In genomic region chr9:62536655-62537631, GRCm38 (mm10) we compare ENCODE assay signal across 8 mouse cellular contexts. TPM values are rescaled to one million over a fixed set of nuclear protein-coding genes. Genes with fewer than 3 reads are reported as not detected.
DNase-seq lines count a peak whose midpoint lies in the region; ATAC-seq and TF ChIP-seq lines count a peak whose summit lies in the region.

Gene Coro2b (minus strand): TSS chr9:62537044.

- no peak for TF ChIP-seq CTCF in small intestine, adult 2 months (IDR thresholded peaks at IDR 0.05; ENCODE audit: extremely low read depth, insufficient read length, insufficient replicate concordance, low read depth, low read length)

- ATAC-seq in activated CD4-positive, CD25-positive, alpha-beta regulatory T cell, adult 4 months = peak; percentile 14
- peak; percentile 55 for ATAC-seq in hindbrain, embryonic 14.5 days (ENCODE audit: low FRiP score)

- no peaks in the 10 kb centered on the region for H3K9me3 ChIP-seq in hindbrain, embryonic 14.5 days (ENCODE audit: control insufficient read depth, low read length)

- TF ChIP-seq POLR2A in small intestine, adult 2 months (IDR thresholded peaks at IDR 0.05; ENCODE audit: low read depth, low read length) = no peak

- WGBS in hindbrain, embryonic 14.5 days = 2% methylated on average over 58 of the region's 74 CpGs
- 2% methylated on average over 70 of the region's 74 CpGs for WGBS in small intestine, adult 2 months

- H3K27ac ChIP-seq in hindbrain, embryonic 14.5 days = peak within 1 kb of the TSS; percentile 97
- H3K27ac ChIP-seq in small intestine, adult 2 months (ENCODE audit: insufficient read depth, low read depth, low read length) = no peak within 1 kb of the TSS

- no peaks in the 10 kb centered on the region for H3K27me3 ChIP-seq in hindbrain, embryonic 14.5 days (ENCODE audit: control insufficient read depth, insufficient read depth, low read length)
- peaks cover 10% of the 10 kb centered on the region; the same call in 1 of the 2 replicates for H3K27me3 ChIP-seq in small intestine, adult 2 months (ENCODE audit: control insufficient read depth, insufficient read depth, low read length)

- peak within 1 kb of the TSS; percentile 98 for H3K9ac ChIP-seq in hindbrain, embryonic 14.5 days

- peak within 1 kb of the TSS; percentile 85 for H3K4me2 ChIP-seq in hindbrain, embryonic 14.5 days (replicated peaks)

- no peaks in the 10 kb centered on the region for H3K36me3 ChIP-seq in hindbrain, embryonic 14.5 days (replicated peaks; ENCODE audit: control insufficient read depth, insufficient read depth)
- no peaks in the 10 kb centered on the region for H3K36me3 ChIP-seq in small intestine, adult 2 months (ENCODE audit: control insufficient read depth, insufficient read depth, low read length)

- H3K4me3 ChIP-seq in hindbrain, embryonic 14.5 days (replicated peaks; ENCODE audit: low read length) = peak within 1 kb of the TSS; percentile 82
- peak within 1 kb of the TSS; percentile 56 for H3K4me3 ChIP-seq in small intestine, adult 2 months (ENCODE audit: low read depth, low read length)

- H3K4me1 ChIP-seq in hindbrain, embryonic 14.5 days (replicated peaks; ENCODE audit: control insufficient read depth, insufficient read depth, low read length) = peaks cover 57% of the 10 kb centered on the region
- peaks cover 2% of the 10 kb centered on the region; the same call in 1 of the 2 replicates for H3K4me1 ChIP-seq in small intestine, adult 2 months (ENCODE audit: control insufficient read depth, insufficient read depth, insufficient read length, low read length)

- peak; percentile 74 to 81 for DNase-seq in cerebellum, postnatal 14 days
- DNase-seq in gastrocnemius, adult 8-10 months (ENCODE audit: low spot score in 2 of 2) = peak; percentile 38 to 53
- DNase-seq in hindbrain, embryonic 14.5 days (ENCODE audit: low spot score) = peak; percentile 71
- peak; percentile 74 to 78 for DNase-seq in layer of hippocampus, postnatal 36 days
- peak; percentile 82 for DNase-seq in lung, postnatal 25 days (ENCODE audit: low spot score)
- DNase-seq in adipocyte (ENCODE audit: low spot score) = no peak

RNA-seq across cellular contexts. Expression of gene Coro2b, which starts in this region (rescaled TPM):
- polyA plus RNA-seq in activated CD4-positive, CD25-positive, alpha-beta regulatory T cell, adult 4 months (2017; shearing (Covaris generic)) = 1 to 10 TPM in 1 of 2 experiments, under 1 TPM in 1; 0.45 to 2.5 TPM
- total RNA-seq in gastrocnemius, adult 8-10 months (2022) = 1 to 10 TPM; 2.8 to 5.2 (median 3.9) TPM
- polyA plus RNA-seq in hindbrain, embryonic 14.5 days (2014; fragmentation: Nextera tagmentation; extraction: Ambion mirVana) = 35.8 and 38.5 TPM in 2 replicates
- 100 to 1,000 TPM; 238 TPM for total RNA-seq in layer of hippocampus, postnatal 36 days (2021)
- 1.8 and 2.7 TPM in 2 replicates for polyA plus RNA-seq in small intestine, adult 2 months (2012; rRNA removed)

Comparison
In these comparisons a context has a peak if more than half of its experiments do, and no peak if none do; other contexts are left out.
1. RNA of gene Coro2b (total RNA-seq): 238 TPM in layer of hippocampus, postnatal 36 days; 2.8 to 5.2 TPM in gastrocnemius, adult 8-10 months; every median in the first group is over 10 times any median in the second.